Comparison of ENCODE assay signal across 14 mouse cellular contexts in the genomic region with DNA sequence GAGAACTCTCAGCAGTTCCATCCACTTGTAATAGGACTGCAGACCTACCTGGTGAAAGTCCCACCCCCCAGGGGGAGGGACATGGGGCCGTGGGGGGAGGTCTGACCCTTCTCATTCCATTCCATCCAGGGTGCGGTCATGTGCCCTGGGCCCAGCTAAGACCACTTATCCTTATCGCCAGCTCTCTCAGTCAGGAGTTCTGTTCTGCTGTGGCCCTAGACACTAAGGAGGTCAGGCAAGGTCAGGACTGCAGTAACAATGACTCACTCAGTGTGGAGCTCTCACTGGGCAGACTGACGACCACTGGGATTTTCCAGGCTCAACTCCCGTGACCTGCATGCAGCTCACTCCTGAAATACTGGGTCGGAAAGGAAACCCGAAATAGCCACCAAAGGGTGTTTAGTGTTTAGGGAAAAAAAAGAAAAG. TPM values are rescaled to one million over a fixed set of nuclear protein-coding genes. Genes with fewer than 3 reads are reported as not detected.
DNase-seq lines count a peak whose midpoint lies in the region; ATAC-seq lines count a peak whose summit lies in the region.
"Had no signal": no experiment of that assay in that cellular context is flagged by ENCODE, and none has a peak within 500 bp of the region (broad histone marks: within the 10 kb centered on the region; RNA-seq: fewer than 3 reads in every experiment).

No protein-coding gene starts in this region.

- DNase-seq in adrenal gland, adult (ENCODE audit: inconsistent age in 2 of 2, low spot score in 1 of 2): peak; percentile 24 to 68
- DNase-seq in adrenal gland, postnatal 4 days (ENCODE audit: low spot score in 2 of 2): no peak
- peak; percentile 60 for DNase-seq in embryo, embryonic 10 days (ENCODE audit: low spot score)
- peak; percentile 73 for DNase-seq in lung, postnatal 25 days (ENCODE audit: low spot score)
- DNase-seq in spleen, adult 12 weeks (ENCODE audit: low spot score): no peak
- DNase-seq: left cerebral cortex, postnatal 4 days; thymus, postnatal 25 days had no signal

- H3K27me3 ChIP-seq in heart, embryonic 16.5 days (ENCODE audit: control insufficient read depth, insufficient read depth, low read length): no peaks in the 10 kb centered on the region
- H3K27me3 ChIP-seq in liver, embryonic 12.5 days (replicated peaks): peaks cover 15% of the 10 kb centered on the region
- H3K27me3 ChIP-seq: neural tube, embryonic 13.5 days had no signal

- no peaks in the 10 kb centered on the region for H3K9me3 ChIP-seq in heart, embryonic 16.5 days (replicated peaks; ENCODE audit: control insufficient read depth, low read length)
- H3K9me3 ChIP-seq in liver, embryonic 12.5 days (replicated peaks): no peaks in the 10 kb centered on the region
- H3K9me3 ChIP-seq: embryonic facial prominence, embryonic 10.5 days; neural tube, embryonic 13.5 days had no signal

- no peak overlapping the region for H3K4me2 ChIP-seq in heart, embryonic 16.5 days (ENCODE audit: low read depth, low read length)
- H3K4me2 ChIP-seq in liver, embryonic 12.5 days: no peak overlapping the region
- H3K4me2 ChIP-seq: neural tube, embryonic 13.5 days had no signal

- no peak overlapping the region for H3K4me3 ChIP-seq in heart, embryonic 16.5 days (ENCODE audit: low read length)
- no peak overlapping the region for H3K4me3 ChIP-seq in liver, embryonic 12.5 days
- H3K4me3 ChIP-seq: embryonic facial prominence, embryonic 10.5 days; neural tube, embryonic 13.5 days had no signal

- ATAC-seq in heart, embryonic 16.5 days (replicated peaks; ENCODE audit: extremely low read depth, insufficient read depth, low FRiP score): peak; percentile 85
- ATAC-seq in erythroid progenitor cell, adult 5-6 weeks (replicated peaks; ENCODE audit: low FRiP score, poor library complexity, severe bottlenecking): no peak
- ATAC-seq in liver, embryonic 12.5 days: no peak
- ATAC-seq: forebrain, embryonic 14.5 days had no signal

- no peaks in the 10 kb centered on the region for H3K36me3 ChIP-seq in heart, embryonic 16.5 days (ENCODE audit: control insufficient read depth, insufficient read depth)
- H3K36me3 ChIP-seq in liver, embryonic 12.5 days: no peaks in the 10 kb centered on the region
- H3K36me3 ChIP-seq: embryonic facial prominence, embryonic 10.5 days; neural tube, embryonic 13.5 days had no signal

- H3K9ac ChIP-seq in heart, embryonic 16.5 days (ENCODE audit: low read length): no peak overlapping the region
- no peak overlapping the region for H3K9ac ChIP-seq in liver, embryonic 12.5 days
- H3K9ac ChIP-seq: neural tube, embryonic 13.5 days had no signal

- WGBS in heart, embryonic 16.5 days: 23% methylated on average over 7 of the region's 7 CpGs
- 57% methylated on average over 7 of the region's 7 CpGs for WGBS in liver, embryonic 12.5 days (ENCODE audit: insufficient replicate concordance)

- peak overlapping the region; percentile 55 for H3K27ac ChIP-seq in heart, embryonic 16.5 days (ENCODE audit: low read length)
- H3K27ac ChIP-seq in liver, embryonic 12.5 days: no peak overlapping the region
- H3K27ac ChIP-seq: embryonic facial prominence, embryonic 10.5 days; kidney, postnatal 0 days; neural tube, embryonic 13.5 days had no signal

- peaks cover 8% of the 10 kb centered on the region for H3K4me1 ChIP-seq in heart, embryonic 16.5 days (ENCODE audit: control insufficient read depth, insufficient read depth, low read length)
- no peaks in the 10 kb centered on the region for H3K4me1 ChIP-seq in liver, embryonic 12.5 days
- H3K4me1 ChIP-seq: neural tube, embryonic 13.5 days had no signal

RNA-seq across cellular contexts. Expression of a gene that starts 16.1 kb away (rescaled TPM):
- 10 to 100 TPM; 21.2 to 23.4 TPM for total RNA-seq in adrenal gland, postnatal 4 days (2021)
- 9.6 and 11.1 TPM in 2 replicates for polyA plus RNA-seq in heart, embryonic 16.5 days (2015; fragmentation: Nextera tagmentation; extraction: Ambion mirVana)
- total RNA-seq in erythroid progenitor cell, adult 5-6 weeks (2015; ENCODE audit: low replicate concordance): 96.8 and 117 TPM in 2 replicates
- 70.0 and 92.0 TPM in 2 replicates for total RNA-seq in erythroid progenitor cell, adult 5-6 weeks (2017; ENCODE audit: low replicate concordance)
- 9.1 and 9.5 TPM in 2 replicates for polyA plus RNA-seq in liver, embryonic 12.5 days (2016; fragmentation: Nextera tagmentation; extraction: Ambion mirVana)

Comparison
In these comparisons a context has a peak if more than half of its experiments do, and no peak if none do; other contexts are left out.
1. DNase-seq: peak in adrenal gland, adult (2 of 2), embryo, embryonic 10 days (single experiment) and lung, postnatal 25 days (single experiment); none in adrenal gland, postnatal 4 days (0 of 2) and spleen, adult 12 weeks (single experiment).